Mouse (Mus musculus) frontal cortex, postnatal 14 days (tissue): ENCODE results near the gene Zfp808.
A peak's percentile ranks its signal among the peaks of the same experiment; 100 is the strongest.
"Not testable (repeated sequence)": the region's sequence is repeated elsewhere in the genome, so short reads cannot be mapped to it uniquely, and the experiment has no call there.

Experiments used
- DNase-seq, 2 experiments: peaks; one replicate each; pipeline ENCODE4 v3.0.0; 2022; ENCODE audit warnings: low spot score in 2 of 2

Zfp808 gene

DNA sequence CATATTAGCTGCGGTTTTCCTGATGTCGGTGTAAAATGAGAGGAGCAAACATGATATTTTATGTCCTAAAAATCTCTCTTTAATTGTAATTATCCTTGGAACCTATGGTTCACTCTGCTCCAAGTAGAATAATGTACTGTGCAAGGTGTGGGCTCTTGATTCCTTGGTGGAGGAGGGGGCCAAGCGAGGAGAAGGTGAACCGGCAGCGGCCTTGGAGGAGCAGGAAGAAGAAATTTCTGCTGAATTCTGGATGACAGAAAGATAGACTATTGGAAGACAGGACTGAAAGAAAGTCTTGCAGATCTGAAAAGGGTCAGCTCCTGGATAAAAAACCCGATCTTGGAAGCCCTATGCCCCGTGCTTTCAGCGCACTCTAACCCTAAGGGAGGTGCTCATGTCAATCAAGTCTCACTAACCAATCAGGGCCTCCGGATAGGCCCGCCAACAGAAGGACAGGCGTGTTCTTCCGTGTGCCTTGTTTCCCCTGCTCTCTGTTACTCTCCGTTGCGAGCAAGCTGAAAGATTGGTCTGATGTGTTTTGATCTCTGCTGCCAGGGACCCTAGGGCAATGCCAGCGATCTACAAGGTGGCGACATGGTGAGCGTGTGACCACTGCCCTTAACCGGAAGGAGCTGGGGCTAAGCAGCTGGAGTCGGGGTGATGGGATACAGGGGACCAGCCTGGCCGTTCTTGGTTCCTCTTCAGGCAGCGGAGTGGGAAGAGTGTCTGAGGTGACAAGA is at the start of gene Zfp808:
TSS of gene Zfp808 (plus strand) at position 455 of the 740 bp plus-strand sequence.
- DNase-seq = peak; percentile 11 to 28

DNA sequence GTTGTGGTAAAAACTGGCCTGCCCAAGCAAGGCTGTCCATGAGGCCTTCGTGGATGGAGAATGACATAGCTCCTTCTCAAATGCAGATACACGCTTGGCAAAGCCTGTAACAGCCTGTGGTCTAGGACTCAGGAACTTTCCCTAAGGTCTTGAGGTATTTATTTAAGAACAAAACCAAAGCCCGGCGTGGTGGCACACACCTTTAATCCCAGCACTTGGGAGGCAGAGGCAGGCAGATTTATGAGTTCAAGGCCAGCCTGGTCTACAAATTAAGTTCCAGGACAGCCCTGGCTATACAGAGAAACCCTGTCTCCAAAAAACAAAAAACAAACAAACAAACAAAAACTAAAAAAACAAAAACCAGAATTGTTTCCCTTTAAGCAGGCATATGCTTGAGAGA is 30.9 kb upstream of the Zfp808 start:
- not testable (repeated sequence) for DNase-seq

DNA sequence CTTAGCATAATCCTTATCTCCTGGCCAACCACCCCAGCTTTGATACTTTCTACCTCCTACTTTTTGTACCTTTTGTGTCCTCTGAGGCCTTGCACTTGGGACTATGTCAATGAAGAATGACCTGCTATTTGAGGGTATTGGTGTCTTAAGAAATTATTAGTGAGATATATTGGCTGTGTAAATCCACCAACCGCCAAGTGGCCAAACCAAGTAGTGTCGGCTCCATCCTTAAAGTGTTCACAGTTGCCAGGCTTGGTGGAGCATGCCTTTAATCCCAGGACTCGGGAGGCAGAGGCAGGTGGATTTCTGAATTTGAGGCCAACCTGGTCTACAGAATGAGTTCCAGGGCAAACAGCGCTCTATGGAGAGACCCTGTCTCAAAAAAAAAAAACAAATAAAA is 30.2 kb upstream of the Zfp808 start:
- DNase-seq = not testable (repeated sequence)

DNA sequence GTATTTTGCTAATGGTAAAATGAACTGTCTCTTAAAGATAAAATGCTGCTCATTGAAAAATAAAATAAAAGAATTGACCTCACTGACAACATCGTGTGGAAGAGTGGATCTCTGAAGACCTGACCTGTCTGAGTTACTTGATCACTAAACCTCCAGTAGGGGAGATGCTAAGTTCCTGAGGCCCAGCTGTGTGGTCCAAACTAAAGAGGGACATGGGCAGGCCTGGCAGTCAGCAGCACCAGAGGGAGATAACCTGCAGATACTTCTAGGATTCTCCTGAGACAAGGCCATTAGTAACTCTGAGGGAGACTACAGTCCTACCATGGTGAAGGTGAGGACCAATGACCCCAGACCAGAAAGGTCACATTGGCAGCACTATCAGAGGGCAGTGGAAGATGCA is 27.3 kb upstream of the Zfp808 start:
- not testable (repeated sequence) for DNase-seq

DNA sequence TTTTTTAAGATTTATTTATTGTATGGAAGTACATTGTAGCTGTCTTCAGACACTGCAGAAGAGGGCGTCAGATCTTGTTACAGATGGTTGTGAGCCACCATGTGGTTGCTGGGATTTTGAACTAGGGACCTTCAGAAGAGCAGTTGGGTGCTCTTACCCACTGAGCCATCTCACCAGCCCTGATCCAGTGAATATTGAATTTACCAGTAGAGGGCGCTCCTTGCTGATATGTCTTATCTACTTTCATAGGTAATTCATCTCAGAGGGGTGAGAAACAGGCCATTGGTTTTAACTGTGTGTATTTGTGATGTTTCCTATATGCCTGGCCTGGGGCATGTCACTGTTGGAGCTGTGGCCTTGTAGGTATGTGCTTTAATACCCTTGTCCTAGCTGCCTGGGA is 13.8 kb upstream of the Zfp808 start:
- not testable (repeated sequence) for DNase-seq

DNA sequence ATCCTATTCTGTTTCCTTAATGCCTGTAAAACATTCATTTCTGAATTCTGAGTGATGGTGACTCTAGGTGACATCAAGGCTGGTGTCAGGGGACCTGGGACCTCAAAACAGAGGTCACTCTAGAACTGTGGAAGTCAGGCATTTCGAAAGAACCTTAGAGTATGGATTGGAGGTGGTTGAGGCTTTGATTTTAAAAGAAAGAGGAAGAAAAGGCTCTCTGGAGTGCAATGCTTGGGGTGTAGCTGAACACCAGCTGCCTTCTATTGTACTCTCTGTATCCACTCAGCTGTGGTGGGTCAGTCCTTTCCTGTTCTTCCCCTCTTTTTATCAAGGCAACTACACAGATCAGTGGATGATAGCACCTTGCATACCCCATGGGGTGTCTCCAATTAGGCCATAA is 8.1 kb upstream of the Zfp808 start:
- DNase-seq = not testable (repeated sequence)

DNA sequence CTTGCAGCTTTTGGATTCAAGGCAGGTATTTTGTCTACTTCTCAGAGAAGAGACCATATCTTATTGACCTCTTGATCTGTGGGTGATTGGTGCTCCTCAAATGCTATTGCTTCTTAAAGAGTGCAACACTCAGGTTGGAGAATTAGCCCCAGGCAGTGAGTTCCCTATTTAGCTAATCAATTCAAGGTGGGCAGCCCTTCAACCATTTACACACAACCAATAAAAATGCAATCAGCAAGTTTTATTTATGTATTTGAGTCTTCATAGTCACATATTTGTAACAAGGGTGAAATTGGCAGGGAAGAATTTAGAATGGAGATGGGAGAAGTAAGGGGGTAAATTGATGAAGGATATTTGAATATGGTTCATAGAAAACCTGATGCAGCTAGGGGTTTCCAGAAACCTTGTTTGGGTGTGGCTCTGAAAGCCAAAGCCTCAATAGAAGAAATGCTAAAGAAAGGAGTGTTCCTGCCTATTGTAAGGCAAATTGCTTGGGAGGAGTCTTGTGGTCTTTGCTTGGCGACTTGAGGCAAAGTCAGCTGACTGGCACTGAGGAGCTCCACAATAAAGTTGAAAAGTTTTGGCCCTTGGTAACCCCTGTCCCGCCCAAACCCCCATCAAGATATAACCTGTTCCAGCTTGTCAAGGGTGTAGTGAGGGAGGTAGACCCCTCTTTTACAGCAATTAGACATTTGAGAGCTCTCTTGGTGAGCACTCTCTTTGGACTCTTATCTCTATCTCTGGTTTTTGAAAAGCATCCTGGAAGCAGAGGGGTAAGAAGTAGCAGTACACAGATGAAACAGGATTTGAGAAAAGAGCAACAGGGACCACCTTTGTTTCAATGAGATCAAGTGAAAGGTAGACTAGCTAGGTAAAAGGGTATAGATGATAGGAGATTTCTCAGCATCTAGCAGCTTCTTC is 52.4 kb downstream of the Zfp808 start:
- not testable (repeated sequence) for DNase-seq

DNA sequence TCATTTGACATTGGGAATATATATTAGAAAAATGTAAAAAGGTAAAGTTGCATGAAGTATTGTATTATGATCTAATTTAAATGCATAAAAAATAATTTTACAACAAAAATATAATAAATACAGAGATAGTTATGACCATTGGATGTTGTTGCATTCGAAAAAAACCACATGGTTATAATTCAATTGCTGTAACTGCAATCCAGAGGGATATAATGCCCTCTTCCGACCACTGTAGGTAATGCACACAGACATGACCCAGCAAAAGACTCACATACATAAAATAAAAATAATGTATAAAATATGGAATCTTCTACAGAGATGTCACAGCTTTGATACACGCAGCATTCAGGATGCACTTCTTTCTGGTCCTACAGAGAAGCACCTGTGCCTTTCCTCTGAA is 115.6 kb downstream of the Zfp808 start:
- no peak for DNase-seq

DNA sequence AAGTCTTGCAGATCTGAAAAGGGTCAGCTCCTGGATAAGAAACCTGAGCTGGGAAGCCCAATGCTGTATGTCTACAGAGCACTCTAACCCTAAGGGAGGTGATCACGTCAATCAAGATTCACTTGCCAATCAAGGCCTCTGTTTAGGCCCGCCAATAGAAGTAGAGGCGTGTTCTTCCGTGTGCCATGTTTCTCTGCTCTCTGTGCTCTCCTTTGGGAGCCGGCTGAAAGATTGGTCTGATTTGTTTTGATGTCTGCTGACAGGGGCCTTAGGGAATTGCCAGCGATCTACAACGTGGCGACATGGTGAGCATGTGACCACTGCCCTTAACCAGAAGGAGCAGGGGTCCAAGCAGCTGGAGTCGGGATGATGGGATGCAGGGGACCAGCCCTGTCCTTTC is 125.5 kb downstream of the Zfp808 start:
- DNase-seq = not testable (repeated sequence)

DNA sequence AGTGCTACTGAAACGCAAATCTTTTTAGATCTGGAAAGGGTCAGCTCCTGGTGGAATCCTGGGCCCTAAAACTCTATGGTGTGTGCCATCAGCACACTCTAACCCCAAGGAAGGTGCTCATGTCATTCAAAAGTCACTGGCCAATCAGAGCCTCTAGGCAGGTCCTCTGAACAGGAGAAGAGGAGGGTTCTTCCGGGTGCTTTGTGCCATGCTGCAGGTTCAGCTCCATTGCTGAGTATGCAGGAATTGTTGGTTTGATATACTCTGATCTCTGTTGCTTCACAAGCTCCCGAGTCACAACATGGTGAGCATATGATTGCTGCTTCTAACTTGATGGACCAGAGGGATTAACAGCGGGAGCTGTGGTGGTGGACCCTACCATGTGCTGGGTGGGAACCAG is 133.7 kb downstream of the Zfp808 start:
- DNase-seq = no peak
